Mouse (Mus musculus) small intestine, adult 2 months (tissue): ENCODE results near the gene Rplp2. TPM values are rescaled to one million over a fixed set of nuclear protein-coding genes. Genes with fewer than 3 reads are reported as not detected.

ENCODE experiments used
- H3K27ac ChIP-seq: fragments of 200-500 bp; 2 replicates; pipeline ENCODE4 v1.5.1; 2012; ENCODE audit warnings: low read depth, low read length, control low read depth, inconsistent platforms; ENCODE audit not compliant: insufficient read depth
- H3K27me3 ChIP-seq: fragments of 200-500 bp; 2 replicates; pipeline ENCODE4 v1.6.1; 2012; ENCODE audit warnings: mild to moderate bottlenecking, moderate library complexity, low read length, inconsistent platforms; ENCODE audit not compliant: control insufficient read depth, insufficient read depth
- H3K36me3 ChIP-seq: fragments of 200-500 bp; 2 replicates; pipeline ENCODE4 v1.6.1; 2012; ENCODE audit warnings: mild to moderate bottlenecking, low read length, control low read depth, inconsistent platforms; ENCODE audit not compliant: control insufficient read depth, insufficient read depth
- H3K4me1 ChIP-seq: fragments of 200-500 bp; 2 replicates; pipeline ENCODE4 v1.6.1; 2012; ENCODE audit warnings: low read length, inconsistent platforms, mixed read lengths; ENCODE audit not compliant: control insufficient read depth, insufficient read depth, insufficient read length
- H3K4me3 ChIP-seq: fragments of 200-500 bp; 2 replicates; pipeline ENCODE4 v1.5.1; 2012; ENCODE audit warnings: low read depth, mild to moderate bottlenecking, control low read depth, inconsistent platforms, low read length, moderate library complexity
- CTCF ChIP-seq: fragments of 200-500 bp; IDR thresholded peaks from 2 replicates; pipeline ENCODE4 v1.5.1; 2012; ENCODE audit warnings: low read depth, mild to moderate bottlenecking, control low read depth, inconsistent platforms, low read length, moderate library complexity, mixed read lengths; ENCODE audit not compliant: insufficient replicate concordance, insufficient read length; ENCODE audit errors: extremely low read depth
- POLR2A ChIP-seq: fragments of 200-500 bp; IDR thresholded peaks from 2 replicates; pipeline ENCODE4 v1.6.1; 2012; ENCODE audit warnings: low read depth, mild to moderate bottlenecking, control low read depth, inconsistent platforms, low read length, moderate library complexity
- WGBS: fragments of 180-500 bp; shearing (Covaris S2); methylation state at CpG from one replicate; pipeline ENCODE4 v1.1.7; 2018; 5-methylcytosine and 5-hydroxymethylcytosine counted together
- polyA plus RNA-seq: library from polyadenylated mRNA; depleted of rRNA; stranded (reverse); fragments of >200 nt; gene quantifications from 2 replicates; pipeline ENCODE4 v1.2.3, GENCODE M21; 2012

Gene Rplp2
- polyA plus RNA-seq, 1 experiment = 441 TPM

- Histone ChIP-seq H3K27ac (no peak overlapping the region), H3K4me1 (peaks cover 26% of the 10 kb centered on the region), H3K4me3 (peak overlapping the region; percentile 89), H3K27me3 (no peaks in the 10 kb centered on the region), H3K36me3 (peaks cover 27% of the 10 kb centered on the region)
- TF ChIP-seq CTCF = no peak
- under 1% methylated on average over 5 of the region's 5 CpGs for WGBS
Measured at GRCm38 (mm10) chr7:141474160-141474559, 27.0 kb downstream of the Rplp2 start.

GRCm38 (mm10) chr7:141475011-141475804 is 28.0 kb downstream of the Rplp2 start, which contains the start of the genes Polr2l and Tspan4:
Polr2l (minus strand) TSS chr7:141475132.
Tspan4 (plus strand) TSS chr7:141475240.
- Histone ChIP-seq H3K4me3 (peak within 1 kb of the TSS; percentile 89), H3K36me3 (peaks cover 21% of the 10 kb centered on the region), H3K4me1 (peaks cover 22% of the 10 kb centered on the region), H3K27me3 (no peaks in the 10 kb centered on the region), H3K27ac (peak within 1 kb of the TSS; percentile 72)
- no peak for TF ChIP-seq CTCF
- TF ChIP-seq POLR2A = peak; percentile 68
- under 1% methylated on average over 86 of the region's 87 CpGs for WGBS

GRCm38 (mm10) chr7:141475805-141476158 is 28.6 kb downstream of the Rplp2 start:
- TF ChIP-seq CTCF (no peak), POLR2A (no peak)
- peak overlapping the region; percentile 89 for H3K4me3 ChIP-seq
- WGBS = 1% methylated on average over 12 of the region's 12 CpGs
- peak overlapping the region; percentile 72 for H3K27ac ChIP-seq
- peaks cover 23% of the 10 kb centered on the region for H3K4me1 ChIP-seq
- H3K36me3 ChIP-seq = peaks cover 15% of the 10 kb centered on the region
- H3K27me3 ChIP-seq = no peaks in the 10 kb centered on the region

- TF ChIP-seq POLR2A = no peak; the same call in none of the 2 replicates
- TF ChIP-seq CTCF = no peak
- Histone ChIP-seq H3K27me3 (peaks cover 2% of the 10 kb centered on the region), H3K36me3 (peaks cover 9% of the 10 kb centered on the region), H3K4me1 (peaks cover 26% of the 10 kb centered on the region), H3K27ac (peak overlapping the region; percentile 72), H3K4me3 (peak overlapping the region; percentile 89)
- 1% methylated on average over 17 of the region's 17 CpGs for WGBS
Measured at GRCm38 (mm10) chr7:141476226-141476980, 29.2 kb downstream of the Rplp2 start.

GRCm38 (mm10) chr7:141476981-141477370 is 29.8 kb downstream of the Rplp2 start:
- Histone ChIP-seq H3K27ac (peak overlapping the region; percentile 72), H3K4me1 (peaks cover 28% of the 10 kb centered on the region), H3K27me3 (peaks cover 8% of the 10 kb centered on the region), H3K36me3 (peaks cover 5% of the 10 kb centered on the region; the same call in 1 of the 2 replicates), H3K4me3 (peak overlapping the region; percentile 89)
- TF ChIP-seq POLR2A (no peak), CTCF (no peak)
- 11% methylated on average over 7 of the region's 7 CpGs for WGBS

GRCm38 (mm10) chr7:141477578-141478269 is 30.6 kb downstream of the Rplp2 start:
- Histone ChIP-seq H3K4me1 (peaks cover 35% of the 10 kb centered on the region), H3K4me3 (no peak overlapping the region), H3K27me3 (peaks cover 14% of the 10 kb centered on the region), H3K27ac (peak overlapping the region; percentile 72; the same call in 1 of the 2 replicates), H3K36me3 (peaks cover 2% of the 10 kb centered on the region; the same call in 1 of the 2 replicates)
- TF ChIP-seq POLR2A = no peak
- TF ChIP-seq CTCF = no peak
- 45% methylated on average over 4 of the region's 4 CpGs for WGBS
